Mouse (Mus musculus): ENCODE measurements at regions not wholly inside any gene's neighbourhood (a gene's known extent, or its start where the extent isn't known, plus 50 kb on each side); places are given as distances from the start of the nearest gene placed in this dataset.

DNA sequence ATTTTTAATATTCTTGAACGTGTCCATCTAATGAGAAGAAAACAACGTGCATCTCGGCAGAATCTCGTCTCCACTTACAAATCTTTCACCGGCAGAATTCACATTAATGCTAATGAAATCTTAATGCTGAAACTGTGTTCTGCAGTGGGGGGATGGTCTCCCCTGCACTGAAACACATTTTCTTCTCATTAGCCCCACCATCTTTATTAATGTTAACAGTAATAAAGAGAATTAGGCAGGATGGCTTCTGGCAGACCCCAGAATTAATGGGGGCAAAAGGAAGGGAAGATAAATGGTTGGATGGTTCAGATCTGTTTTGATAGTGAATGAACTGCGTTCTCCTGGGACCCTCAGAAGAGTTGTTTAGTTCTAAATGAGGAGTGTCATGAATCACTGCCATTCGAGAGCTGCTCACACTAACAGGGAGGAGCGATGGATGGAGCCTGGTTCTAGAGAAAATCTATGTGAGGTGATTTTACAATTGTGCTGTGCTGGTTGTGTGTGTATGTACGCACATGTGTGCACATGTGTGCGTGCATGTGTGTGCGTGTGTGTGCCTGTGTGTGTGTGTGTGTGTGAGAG lies 198.9 kb downstream of the Foxo1 start:
- Histone ChIP-seq H3K27ac (replicated peaks) (no peak overlapping the region), H3K27me3 (no peaks in the 10 kb centered on the region), H3K4me3 (no peak overlapping the region), H3K9ac (replicated peaks) (no peak overlapping the region), H3K4me2 (replicated peaks) (no peak overlapping the region), H3K9me3 (peaks cover 16% of the 10 kb centered on the region), H3K4me1 (no peaks in the 10 kb centered on the region), H3K36me3 (no peaks in the 10 kb centered on the region; the same call in 1 of the 2 replicates)
- 84% methylated on average over 11 of the region's 11 CpGs for WGBS
- ATAC-seq (ENCODE audit: low FRiP score, low read depth), result no peak

DNA sequence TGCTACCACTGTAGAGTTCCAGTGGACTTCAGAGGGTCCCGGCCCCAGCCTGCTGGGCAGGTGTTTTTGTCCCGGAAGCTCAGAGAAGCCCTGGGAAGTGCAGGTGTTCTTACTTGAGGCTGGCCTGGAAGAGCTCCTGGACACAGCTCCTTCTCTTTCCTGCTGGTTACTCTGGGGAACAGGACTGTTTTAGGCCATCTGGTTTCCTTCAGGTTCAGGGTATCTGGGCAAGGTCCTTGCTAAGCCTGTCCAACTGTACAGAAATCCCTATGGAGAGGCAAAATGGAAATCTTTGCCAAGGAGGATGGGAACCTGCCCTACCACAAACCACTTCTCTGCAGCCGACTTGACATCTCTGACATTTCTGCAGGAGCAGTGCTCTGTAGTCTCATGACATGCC lies 198.4 kb downstream of the Foxo1 start:
- Histone ChIP-seq H3K36me3 (no peaks in the 10 kb centered on the region; the same call in 1 of the 2 replicates), H3K9me3 (peaks cover 12% of the 10 kb centered on the region), H3K27ac (replicated peaks) (no peak overlapping the region), H3K4me2 (replicated peaks) (no peak overlapping the region), H3K27me3 (no peaks in the 10 kb centered on the region), H3K4me1 (no peaks in the 10 kb centered on the region), H3K9ac (replicated peaks) (no peak overlapping the region), H3K4me3 (no peak overlapping the region)
- 82% methylated on average over 3 of the region's 3 CpGs for WGBS
- ATAC-seq (ENCODE audit: low FRiP score, low read depth), result no peak

DNA sequence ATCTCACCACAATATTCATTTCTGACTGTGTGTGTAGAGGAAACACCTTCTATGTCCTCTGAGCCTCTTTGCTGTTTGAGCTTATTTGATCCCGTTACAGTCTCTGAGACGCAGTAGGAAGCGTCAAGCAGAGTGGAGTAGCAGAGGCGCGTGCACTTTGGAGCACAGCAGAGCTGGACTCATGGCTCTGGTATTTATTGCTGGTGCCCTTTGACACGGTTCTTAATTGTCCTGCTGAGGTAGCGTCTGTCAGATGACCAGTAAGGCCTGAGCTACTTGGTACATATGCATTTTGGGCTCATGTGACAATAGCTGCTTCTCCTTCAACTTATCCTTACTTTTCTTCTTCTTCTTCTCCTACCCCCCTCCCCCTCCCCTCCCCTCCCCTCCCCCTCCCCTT lies 195.8 kb downstream of the Foxo1 start:
- Histone ChIP-seq H3K27ac (replicated peaks) (no peak overlapping the region), H3K4me3 (no peak overlapping the region), H3K4me2 (replicated peaks) (no peak overlapping the region), H3K9ac (replicated peaks) (no peak overlapping the region), H3K36me3 (no peaks in the 10 kb centered on the region), H3K27me3 (no peaks in the 10 kb centered on the region), H3K9me3 (no peaks in the 10 kb centered on the region), H3K4me1 (no peaks in the 10 kb centered on the region)
- ATAC-seq (ENCODE audit: low FRiP score, low read depth), result no peak
- WGBS, result 53% methylated on average over 7 of the region's 7 CpGs

DNA sequence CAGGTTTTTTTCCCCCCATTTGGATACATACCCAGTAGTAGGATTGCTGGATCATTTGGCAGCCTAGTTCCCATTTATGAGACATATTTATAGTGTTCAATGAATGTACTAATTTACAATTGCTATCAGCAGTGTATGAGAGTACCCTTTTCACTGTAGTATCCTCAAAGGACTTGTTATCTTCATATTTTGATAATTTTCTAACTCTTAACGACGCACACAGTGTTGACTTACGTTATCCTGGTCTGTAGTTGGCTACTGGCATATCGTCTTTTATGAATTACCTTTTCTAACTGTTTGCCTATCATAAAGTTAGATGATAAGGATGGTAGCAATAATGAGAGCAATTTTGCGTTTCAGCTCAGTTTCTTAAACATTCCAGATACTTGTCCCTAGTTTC lies 186.8 kb downstream of the Foxo1 start:
- Histone ChIP-seq H3K4me2 (replicated peaks) (no peak overlapping the region), H3K27me3 (no peaks in the 10 kb centered on the region), H3K27ac (replicated peaks) (no peak overlapping the region), H3K9me3 (no peaks in the 10 kb centered on the region), H3K36me3 (no peaks in the 10 kb centered on the region), H3K4me1 (no peaks in the 10 kb centered on the region), H3K9ac (replicated peaks) (no peak overlapping the region), H3K4me3 (no peak overlapping the region)
- ATAC-seq (ENCODE audit: low FRiP score, low read depth), result no peak
- 87% methylated on average over 5 of the region's 5 CpGs for WGBS

DNA sequence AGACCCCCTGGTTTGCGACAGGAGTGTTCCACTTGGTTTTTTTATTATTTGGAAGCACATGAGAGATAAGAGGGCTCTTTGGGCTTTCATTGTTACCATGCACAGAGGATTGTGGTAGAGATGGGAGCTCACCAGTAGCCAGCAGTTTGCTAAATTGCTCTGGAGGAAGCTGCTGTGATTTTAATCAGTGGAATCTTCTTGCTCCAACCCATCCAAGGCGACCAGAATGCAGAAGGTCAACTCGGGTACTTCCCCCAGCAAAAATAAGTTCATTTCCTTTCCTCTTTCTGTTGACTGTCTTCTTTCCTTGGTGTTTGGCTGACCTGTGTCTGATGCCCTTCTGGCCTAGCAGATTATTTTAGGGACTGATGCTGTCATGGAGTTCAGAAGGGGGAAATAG lies 184.9 kb downstream of the Foxo1 start:
- 80% methylated on average over 3 of the region's 3 CpGs for WGBS
- H3K4me2 ChIP-seq (replicated peaks), result no peak overlapping the region
- no peaks in the 10 kb centered on the region for H3K9me3 ChIP-seq

DNA sequence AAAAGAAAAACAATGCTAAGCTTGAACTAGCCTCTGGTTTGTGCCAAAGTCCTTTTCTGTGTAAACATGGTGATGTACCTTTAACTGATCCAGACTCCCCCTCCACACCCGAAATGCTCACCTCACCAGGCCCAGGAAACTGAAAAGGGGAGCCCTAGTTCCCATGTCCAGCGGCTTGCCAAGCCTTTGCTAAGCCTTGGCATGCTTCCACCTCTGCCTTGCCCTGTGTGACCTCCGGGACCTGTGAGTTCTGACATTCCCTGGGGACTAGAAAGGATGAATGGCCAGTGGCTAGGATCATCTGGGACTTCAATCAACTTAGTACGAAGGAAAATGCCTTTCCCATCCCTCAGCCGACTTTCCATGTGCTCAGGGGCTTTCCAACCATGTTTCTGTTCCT lies 184.2 kb downstream of the Foxo1 start:
- Histone ChIP-seq H3K27me3 (no peaks in the 10 kb centered on the region), H3K36me3 (no peaks in the 10 kb centered on the region), H3K4me3 (no peak overlapping the region), H3K9me3 (no peaks in the 10 kb centered on the region), H3K4me1 (no peaks in the 10 kb centered on the region), H3K4me2 (replicated peaks) (no peak overlapping the region), H3K9ac (replicated peaks) (no peak overlapping the region), H3K27ac (replicated peaks) (no peak overlapping the region)
- no peak for ATAC-seq (ENCODE audit: low FRiP score, low read depth)
- 62% methylated on average over 5 of the region's 5 CpGs for WGBS

More for the DNA sequence above, 184.9 kb downstream of the Foxo1 start:
- Histone ChIP-seq H3K4me1 (no peaks in the 10 kb centered on the region), H3K9ac (replicated peaks) (no peak overlapping the region), H3K4me3 (no peak overlapping the region), H3K27ac (replicated peaks) (no peak overlapping the region), H3K27me3 (no peaks in the 10 kb centered on the region), H3K36me3 (no peaks in the 10 kb centered on the region)
- no peak for ATAC-seq (ENCODE audit: low FRiP score, low read depth)

DNA sequence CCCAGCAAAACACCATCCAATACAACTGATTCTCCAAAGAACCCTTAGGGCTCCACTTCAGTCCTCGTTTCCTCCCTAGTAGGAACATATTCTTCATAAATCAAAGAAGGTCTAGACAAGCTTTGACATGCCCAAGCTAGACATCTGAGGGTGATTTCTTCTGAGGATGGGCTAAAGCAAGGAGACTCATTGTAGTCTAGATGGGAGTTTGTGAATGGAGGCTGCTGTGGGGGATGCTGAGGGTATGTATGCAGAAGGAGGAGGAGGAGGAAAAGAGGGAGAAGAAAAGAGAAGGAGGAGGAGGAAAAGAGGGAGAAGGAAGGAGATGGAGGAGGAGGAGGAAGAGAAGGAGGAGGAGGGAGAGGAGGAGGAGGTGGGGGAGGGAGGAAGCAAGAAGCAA lies 178.9 kb downstream of the Foxo1 start:
- H3K36me3 ChIP-seq, result no peaks in the 10 kb centered on the region
- WGBS, result 81% methylated on average over 1 of the region's 1 CpGs
- H3K4me1 ChIP-seq, result peaks cover 8% of the 10 kb centered on the region
- H3K27ac ChIP-seq (replicated peaks), result no peak overlapping the region
- H3K9ac ChIP-seq (replicated peaks), result no peak overlapping the region
- no peaks in the 10 kb centered on the region for H3K9me3 ChIP-seq
- no peak overlapping the region for H3K4me3 ChIP-seq
- no peak for ATAC-seq (ENCODE audit: low FRiP score, low read depth)
- no peak overlapping the region for H3K4me2 ChIP-seq (replicated peaks)
- H3K27me3 ChIP-seq, result no peaks in the 10 kb centered on the region

DNA sequence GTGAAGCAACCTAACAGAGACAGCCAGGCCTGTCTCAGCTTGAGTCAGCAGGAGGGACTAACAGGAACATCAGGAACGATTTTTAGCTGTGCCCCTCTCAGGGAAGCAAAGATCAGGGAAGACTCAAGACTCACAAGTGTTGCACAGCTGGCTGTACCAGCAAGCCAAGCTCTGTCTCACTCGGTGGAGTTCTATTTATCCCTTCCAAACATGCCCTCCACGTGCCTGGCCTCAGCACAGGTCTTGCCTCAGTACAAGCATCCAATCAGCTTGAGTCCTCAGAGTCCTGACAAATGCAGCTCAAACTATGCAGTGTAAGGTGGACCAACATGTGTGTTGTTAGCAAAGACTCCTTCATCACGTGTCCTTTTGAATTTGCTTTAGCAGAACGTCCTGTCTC lies 178.4 kb downstream of the Foxo1 start:
- no peak for ATAC-seq (ENCODE audit: low FRiP score, low read depth)
- Histone ChIP-seq H3K4me1 (peaks cover 8% of the 10 kb centered on the region), H3K27me3 (no peaks in the 10 kb centered on the region), H3K4me2 (replicated peaks) (no peak overlapping the region), H3K36me3 (no peaks in the 10 kb centered on the region), H3K27ac (replicated peaks) (no peak overlapping the region), H3K4me3 (no peak overlapping the region), H3K9ac (replicated peaks) (no peak overlapping the region), H3K9me3 (no peaks in the 10 kb centered on the region)
- WGBS, result 79% methylated on average over 5 of the region's 5 CpGs

DNA sequence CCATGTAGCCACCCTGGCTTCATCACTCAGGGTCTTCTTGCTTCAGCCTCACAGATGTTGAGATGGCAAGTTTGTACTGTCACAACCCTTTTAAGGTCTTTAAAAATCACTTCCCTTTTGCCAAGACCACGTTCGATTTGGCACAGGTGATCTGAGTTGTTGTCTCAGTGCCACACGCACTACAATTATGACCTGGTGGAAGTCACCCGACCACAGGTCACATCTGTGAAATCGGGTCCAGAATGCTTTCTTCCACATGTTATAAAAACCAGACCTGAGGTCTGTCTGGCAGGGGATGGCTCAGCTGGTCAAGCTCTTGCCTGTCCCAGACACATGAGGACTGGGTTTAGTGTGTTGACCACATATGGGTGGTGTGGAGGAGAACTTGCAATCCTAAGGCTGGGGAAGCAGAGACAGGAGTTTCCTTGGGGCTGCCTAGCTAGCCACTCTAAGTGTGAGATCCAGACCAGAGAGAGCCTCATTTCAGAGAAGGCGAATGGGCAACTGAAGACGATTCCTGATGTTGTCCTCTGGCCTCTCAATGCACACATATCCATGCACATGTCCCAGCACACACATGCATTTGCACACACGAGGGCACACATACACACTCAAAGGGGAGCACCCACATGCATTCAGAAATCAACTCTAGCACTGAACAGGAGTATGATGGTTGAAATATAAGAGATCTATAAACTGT lies 176.4 kb downstream of the Foxo1 start:
- no peaks in the 10 kb centered on the region for H3K9me3 ChIP-seq
- H3K36me3 ChIP-seq, result no peaks in the 10 kb centered on the region
- 90% methylated on average over 8 of the region's 8 CpGs for WGBS
- H3K27me3 ChIP-seq, result no peaks in the 10 kb centered on the region
- no peak overlapping the region for H3K9ac ChIP-seq (replicated peaks)
- peaks cover 8% of the 10 kb centered on the region for H3K4me1 ChIP-seq
- H3K4me2 ChIP-seq (replicated peaks), result no peak overlapping the region
- no peak overlapping the region for H3K4me3 ChIP-seq
- ATAC-seq (ENCODE audit: low FRiP score, low read depth), result no peak
- no peak overlapping the region for H3K27ac ChIP-seq (replicated peaks)

DNA sequence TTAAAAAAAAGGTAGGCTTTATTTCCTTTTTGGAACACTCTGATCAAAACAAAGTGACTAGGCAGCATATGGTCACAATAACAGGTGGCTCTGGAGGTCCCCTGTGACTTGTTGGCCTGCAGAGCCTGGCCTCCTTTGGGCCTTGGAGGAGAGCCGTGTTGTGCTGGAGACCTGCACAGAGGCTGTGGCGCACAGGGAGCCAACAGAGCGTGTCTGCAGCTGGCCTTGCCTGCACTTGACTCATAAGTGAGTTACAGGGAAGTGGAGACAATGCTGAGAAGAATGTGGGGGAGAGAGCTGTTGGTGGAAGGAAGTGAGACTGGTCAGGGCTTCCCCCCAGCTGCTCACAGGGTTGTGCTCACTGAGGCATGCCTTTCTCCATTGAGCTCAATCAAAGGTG lies 175.7 kb downstream of the Foxo1 start:
- Histone ChIP-seq H3K4me1 (peaks cover 8% of the 10 kb centered on the region), H3K4me3 (no peak overlapping the region), H3K9me3 (no peaks in the 10 kb centered on the region), H3K27me3 (no peaks in the 10 kb centered on the region), H3K9ac (replicated peaks) (no peak overlapping the region), H3K36me3 (no peaks in the 10 kb centered on the region), H3K27ac (replicated peaks) (no peak overlapping the region; the same call in 1 of the 2 replicates), H3K4me2 (replicated peaks) (no peak overlapping the region)
- 27% methylated on average over 3 of the region's 3 CpGs for WGBS
- peak; percentile 54; the same call in 1 of the 2 replicates for ATAC-seq (ENCODE audit: low FRiP score, low read depth)

DNA sequence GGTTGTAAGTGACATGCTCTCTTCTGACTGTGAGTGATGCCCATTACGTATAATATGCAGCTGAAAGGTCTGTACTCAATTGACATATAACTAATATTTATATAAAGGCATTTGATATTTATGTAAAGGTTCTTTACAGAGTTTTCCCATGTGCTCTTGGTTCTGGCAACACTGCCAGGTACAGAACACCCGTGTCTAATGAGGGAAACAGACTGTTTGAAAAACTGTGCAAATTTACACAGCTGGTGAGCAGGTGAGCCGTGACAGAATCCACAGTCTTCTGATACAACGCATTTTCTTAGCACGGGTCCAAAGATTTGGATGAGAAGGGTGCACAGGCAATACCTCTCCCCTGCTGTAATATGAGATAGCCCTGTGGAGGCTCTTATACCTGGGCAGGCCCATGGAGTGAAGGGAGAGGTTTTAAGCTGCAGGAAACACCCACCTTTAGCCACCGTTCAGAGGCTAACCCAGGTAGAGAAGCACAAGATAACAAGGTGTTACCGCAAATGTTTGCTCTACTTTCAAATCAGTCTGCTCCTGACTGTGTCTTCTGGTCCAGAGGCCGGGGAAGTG lies 161.0 kb downstream of the Foxo1 start:
- no peaks in the 10 kb centered on the region for H3K9me3 ChIP-seq
- H3K4me1 ChIP-seq, result no peaks in the 10 kb centered on the region
- no peak for ATAC-seq (ENCODE audit: low FRiP score, low read depth)
- 80% methylated on average over 8 of the region's 8 CpGs for WGBS
- H3K36me3 ChIP-seq, result no peaks in the 10 kb centered on the region
- H3K27ac ChIP-seq (replicated peaks), result no peak overlapping the region
- no peak overlapping the region for H3K4me3 ChIP-seq
- H3K4me2 ChIP-seq (replicated peaks), result no peak overlapping the region
- no peaks in the 10 kb centered on the region for H3K27me3 ChIP-seq
- H3K9ac ChIP-seq (replicated peaks), result no peak overlapping the region

DNA sequence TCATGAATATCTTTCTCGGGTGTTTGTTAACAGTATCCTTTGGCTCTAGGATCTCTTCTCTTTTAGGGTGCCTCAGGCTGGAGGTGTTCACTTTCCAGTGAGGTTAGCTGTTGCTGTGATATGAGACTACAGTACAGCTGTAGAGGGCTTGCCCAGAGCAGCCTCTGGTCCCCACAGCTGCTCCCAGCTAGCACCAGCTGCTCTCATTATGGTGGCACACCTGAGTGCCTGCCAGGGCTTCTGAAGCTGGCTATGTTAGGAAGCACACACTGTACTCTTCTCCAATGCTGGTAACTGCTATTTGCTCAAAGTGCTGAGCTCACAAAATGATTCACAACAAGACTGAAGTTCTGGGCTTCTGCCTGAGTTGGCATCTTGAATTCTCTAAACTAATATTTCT lies 154.7 kb downstream of the Foxo1 start:
- 0 out of 2 replicates have a peak, but pooled peaks cover 5% of the 10 kb centered on the region for H3K9me3 ChIP-seq
- H3K4me2 ChIP-seq (replicated peaks), result no peak overlapping the region
- ATAC-seq (ENCODE audit: low FRiP score, low read depth), result no peak
- no peak overlapping the region for H3K9ac ChIP-seq (replicated peaks)
- no peaks in the 10 kb centered on the region for H3K4me1 ChIP-seq
- H3K4me3 ChIP-seq, result no peak overlapping the region
- H3K27ac ChIP-seq (replicated peaks), result no peak overlapping the region
- no peaks in the 10 kb centered on the region for H3K36me3 ChIP-seq
- WGBS, result 76% methylated on average over 1 of the region's 1 CpGs
- H3K27me3 ChIP-seq, result no peaks in the 10 kb centered on the region
